Mouse (Mus musculus) stomach, postnatal 0 days (tissue): ENCODE results near the gene Fyn. TPM values are rescaled to one million over a fixed set of nuclear protein-coding genes. Genes with fewer than 3 reads are reported as not detected.

Experiments
- ATAC-seq: fragments of 200-750 bp; cut with Nextera tagmentation; 2 replicates; pipeline ENCODE4 v1.8.0; 2017; ENCODE audit not compliant: low FRiP score, low TSS enrichment
- DNase-seq: peaks from one replicate; pipeline ENCODE4 v3.0.0-alpha.2; 2016; ENCODE audit warnings: low spot score
- H3K27ac ChIP-seq: fragments of 300-500 bp; sonication (generic); replicated peaks from 2 replicates; pipeline ENCODE4 v1.5.1; 2014; ENCODE audit warnings: mild to moderate bottlenecking, control low read depth
- H3K27me3 ChIP-seq: fragments of 300-500 bp; sonication (generic); 2 replicates; pipeline ENCODE4 v1.6.1; 2014; ENCODE audit warnings: low read length; ENCODE audit not compliant: control insufficient read depth, insufficient read depth
- H3K36me3 ChIP-seq: fragments of 300-500 bp; sonication (generic); 2 replicates; pipeline ENCODE4 v1.6.1; 2014; ENCODE audit warnings: low read length, mixed read lengths; ENCODE audit not compliant: control insufficient read depth, insufficient read depth
- H3K4me1 ChIP-seq: fragments of 300-500 bp; sonication (generic); replicated peaks from 2 replicates; pipeline ENCODE4 v1.6.1; 2014; ENCODE audit warnings: antibody characterized with exemption; ENCODE audit not compliant: control insufficient read depth, insufficient read depth
- H3K4me2 ChIP-seq: fragments of 300-500 bp; sonication (generic); replicated peaks from 2 replicates; pipeline ENCODE4 v1.6.1; 2014; ENCODE audit warnings: low read depth, mild to moderate bottlenecking, control low read depth, moderate library complexity
- H3K4me3 ChIP-seq: fragments of 300-500 bp; sonication (generic); 2 replicates; pipeline ENCODE4 v1.5.1; 2014; ENCODE audit warnings: low read depth, low read length, control low read depth
- H3K9ac ChIP-seq: fragments of 300-500 bp; sonication (generic); 2 replicates; pipeline ENCODE4 v1.6.1; 2014; ENCODE audit warnings: mild to moderate bottlenecking, low read length, control low read depth, mixed read lengths
- H3K9me3 ChIP-seq: fragments of 300-500 bp; sonication (generic); 2 replicates; pipeline ENCODE4 v1.6.1; 2016; ENCODE audit warnings: low read length; ENCODE audit not compliant: control insufficient read depth
- CTCF ChIP-seq: IDR thresholded peaks from 2 replicates; pipeline ENCODE4 v1.5.1; 2016; ENCODE audit warnings: antibody characterized with exemption, low read depth, mild to moderate bottlenecking, moderate library complexity
- EP300 ChIP-seq: optimal IDR thresholded peaks from 2 replicates; pipeline ENCODE3; 2016; ENCODE audit warnings: antibody characterized with exemption
- WGBS: fragments of 180-500 bp; shearing (Covaris S2); extraction: QIAGEN DNeasy Blood & Tissue Kit; methylation state at CpG from one replicate; pipeline ENCODE4 v1.1.7; 2014; 5-methylcytosine and 5-hydroxymethylcytosine counted together
- polyA plus RNA-seq: library from polyadenylated mRNA; unstranded; fragments of >200 nt; fragmentation: Nextera tagmentation; extraction: Ambion mirVana; gene quantifications from 2 replicates; pipeline ENCODE4 v1.2.1, GENCODE M21; 2015

Fyn gene
- polyA plus RNA-seq, 1 experiment from 2014 or later, result 12.5 TPM

- DNase-seq, result no peak
- ATAC-seq, result no peak
- no peak overlapping the region for H3K4me3 ChIP-seq
- H3K9ac ChIP-seq, result no peak overlapping the region
- H3K27ac ChIP-seq, result no peak overlapping the region
- no peak for TF ChIP-seq EP300
- no peak for TF ChIP-seq CTCF
- H3K36me3 ChIP-seq, result no peaks in the 10 kb centered on the region
- H3K4me2 ChIP-seq, result no peak overlapping the region
- H3K4me1 ChIP-seq, result no peaks in the 10 kb centered on the region
- no peaks in the 10 kb centered on the region for H3K27me3 ChIP-seq
- no peaks in the 10 kb centered on the region; the same call in 1 of the 2 replicates for H3K9me3 ChIP-seq
- WGBS, result 51% methylated on average over 3 of the region's 3 CpGs
Measured at GRCm38 (mm10) chr10:39597792-39598183, 229.1 kb downstream of the Fyn start.

- Histone ChIP-seq H3K9me3 (no peaks in the 10 kb centered on the region), H3K4me2 (no peak overlapping the region), H3K36me3 (no peaks in the 10 kb centered on the region), H3K27ac (no peak overlapping the region), H3K27me3 (no peaks in the 10 kb centered on the region), H3K9ac (no peak overlapping the region), H3K4me1 (no peaks in the 10 kb centered on the region), H3K4me3 (no peak overlapping the region)
- no peak for ATAC-seq
- no peak for DNase-seq
- WGBS, result 82% methylated on average over 4 of the region's 4 CpGs
- TF ChIP-seq CTCF (no peak), EP300 (no peak)
Measured at GRCm38 (mm10) chr10:39599601-39600000, 230.9 kb downstream of the Fyn start.

GRCm38 (mm10) chr10:39600115-39600514 lies 231.5 kb downstream of the Fyn start:
- WGBS, result 66% methylated on average over 1 of the region's 1 CpGs
- ATAC-seq, result no peak
- H3K4me1 ChIP-seq, result no peaks in the 10 kb centered on the region
- 0 out of 2 replicates have a peak, but pooled peaks cover under 1% of the 10 kb centered on the region for H3K9me3 ChIP-seq
- H3K27me3 ChIP-seq, result no peaks in the 10 kb centered on the region
- no peak overlapping the region for H3K4me3 ChIP-seq
- TF ChIP-seq EP300 (no peak), CTCF (no peak)
- no peak overlapping the region for H3K27ac ChIP-seq
- H3K9ac ChIP-seq, result no peak overlapping the region
- no peak for DNase-seq
- no peak overlapping the region for H3K4me2 ChIP-seq
- H3K36me3 ChIP-seq, result no peaks in the 10 kb centered on the region

- no peak for TF ChIP-seq EP300
- Histone ChIP-seq H3K27ac (no peak overlapping the region), H3K27me3 (no peaks in the 10 kb centered on the region), H3K4me1 (no peaks in the 10 kb centered on the region), H3K4me2 (no peak overlapping the region), H3K36me3 (no peaks in the 10 kb centered on the region), H3K4me3 (no peak overlapping the region), H3K9me3 (0 out of 2 replicates have a peak, but pooled peaks cover 3% of the 10 kb centered on the region), H3K9ac (no peak overlapping the region)
- DNase-seq (no peak), ATAC-seq (no peak)
- 77% methylated on average over 5 of the region's 5 CpGs for WGBS
Measured at GRCm38 (mm10) chr10:39601068-39601467, 232.4 kb downstream of the Fyn start.

GRCm38 (mm10) chr10:39606434-39606833 lies 237.8 kb downstream of the Fyn start:
- 90% methylated on average over 1 of the region's 1 CpGs for WGBS
- DNase-seq, result no peak
- H3K27ac ChIP-seq, result no peak overlapping the region
- H3K9me3 ChIP-seq, result 0 out of 2 replicates have a peak, but pooled peaks cover 3% of the 10 kb centered on the region
- H3K36me3 ChIP-seq, result no peaks in the 10 kb centered on the region
- no peak overlapping the region for H3K4me3 ChIP-seq
- no peaks in the 10 kb centered on the region for H3K4me1 ChIP-seq
- no peak overlapping the region for H3K4me2 ChIP-seq
- TF ChIP-seq EP300 (no peak), CTCF (no peak)
- H3K27me3 ChIP-seq, result no peaks in the 10 kb centered on the region
- ATAC-seq, result no peak
- no peak overlapping the region for H3K9ac ChIP-seq

GRCm38 (mm10) chr10:39611234-39611633 lies 242.6 kb downstream of the Fyn start:
- 20% methylated on average over 3 of the region's 3 CpGs for WGBS
- Histone ChIP-seq H3K36me3 (no peaks in the 10 kb centered on the region), H3K27me3 (no peaks in the 10 kb centered on the region), H3K4me2 (no peak overlapping the region), H3K9me3 (no peaks in the 10 kb centered on the region), H3K4me3 (no peak overlapping the region), H3K9ac (no peak overlapping the region), H3K4me1 (peaks cover 5% of the 10 kb centered on the region), H3K27ac (peak overlapping the region; percentile 78)
- TF ChIP-seq EP300, result no peak
- TF ChIP-seq CTCF, result no peak
- ATAC-seq (no peak), DNase-seq (no peak)
